Mouse (Mus musculus) heart, adult 9 months (tissue): Measurements from ENCODE around the gene Dscaml1.

ENCODE experiments used
- DNase-seq, 2 experiments: peaks; one replicate each; pipeline ENCODE4 v3.0.0; 2022; ENCODE audit warnings: low spot score in 2 of 2

The Dscaml1 gene

GRCm38 (mm10) chr9:45570346-45570745 is 143.9 kb downstream of the Dscaml1 start:
- DNase-seq, result no peak

- peak; percentile 26 to 33 for DNase-seq
These were observed 146.5 kb downstream of the Dscaml1 start for GRCm38 (mm10) chr9:45572787-45573492.

GRCm38 (mm10) chr9:45573493-45573815 is 147.0 kb downstream of the Dscaml1 start:
- no peak for DNase-seq

- peak; percentile 45 to 52 for DNase-seq
These were observed 147.6 kb downstream of the Dscaml1 start for GRCm38 (mm10) chr9:45574021-45574420.

- no peak for DNase-seq
These were observed 153.8 kb downstream of the Dscaml1 start for GRCm38 (mm10) chr9:45580069-45580795.

GRCm38 (mm10) chr9:45586475-45586874 is 160.0 kb downstream of the Dscaml1 start:
- DNase-seq, result no peak

- no peak for DNase-seq
These were observed 161.3 kb downstream of the Dscaml1 start for GRCm38 (mm10) chr9:45587704-45588103.

- DNase-seq, result peak in 1 of 2 experiments; percentile 31
These were observed 163.4 kb downstream of the Dscaml1 start for GRCm38 (mm10) chr9:45589867-45590266.

GRCm38 (mm10) chr9:45591061-45591460 is 164.6 kb downstream of the Dscaml1 start:
- DNase-seq, result no peak

- DNase-seq, result no peak
These were observed 165.9 kb downstream of the Dscaml1 start for GRCm38 (mm10) chr9:45592374-45592773.

- no peak for DNase-seq
These were observed 171.7 kb downstream of the Dscaml1 start for GRCm38 (mm10) chr9:45598117-45598516.

- no peak for DNase-seq
These were observed 172.9 kb downstream of the Dscaml1 start for GRCm38 (mm10) chr9:45599377-45599776.

GRCm38 (mm10) chr9:45607337-45607736 is 180.9 kb downstream of the Dscaml1 start:
- peak; percentile 26 to 33 for DNase-seq

- no peak for DNase-seq
These were observed 181.9 kb downstream of the Dscaml1 start for GRCm38 (mm10) chr9:45608097-45609031.

GRCm38 (mm10) chr9:45610336-45611060 is 184.1 kb downstream of the Dscaml1 start:
- DNase-seq, result no peak

- no peak for DNase-seq
These were observed 188.2 kb downstream of the Dscaml1 start for GRCm38 (mm10) chr9:45614616-45615015.

- no peak for DNase-seq
These were observed 191.5 kb downstream of the Dscaml1 start for GRCm38 (mm10) chr9:45617889-45618288.

- no peak for DNase-seq
These were observed 192.0 kb downstream of the Dscaml1 start for GRCm38 (mm10) chr9:45618443-45618842.

GRCm38 (mm10) chr9:45620049-45620448 is 193.6 kb downstream of the Dscaml1 start:
- no peak for DNase-seq

GRCm38 (mm10) chr9:45620920-45621319 is 194.5 kb downstream of the Dscaml1 start:
- no peak for DNase-seq

GRCm38 (mm10) chr9:45625889-45626446 is 199.5 kb downstream of the Dscaml1 start:
- no peak for DNase-seq
